Mouse (Mus musculus): Measurements from ENCODE around the gene Mark3. TPM values are rescaled to one million over a fixed set of nuclear protein-coding genes. Genes with fewer than 3 reads are reported as not detected.

Gene Mark3
- polyA plus RNA-seq, 1 experiment from 2014 or later: 25.8 TPM

- DNase-seq (ENCODE audit: low spot score) (no peak), ATAC-seq (no peak)
- Histone ChIP-seq H3K9ac (replicated peaks; ENCODE audit: low read depth) (no peak overlapping the region), H3K36me3 (ENCODE audit: insufficient read depth, low read length) (peaks cover 28% of the 10 kb centered on the region), H3K4me3 (ENCODE audit: low read depth, low read length) (no peak overlapping the region), H3K27ac (ENCODE audit: low read length) (no peak overlapping the region), H3K4me2 (replicated peaks; ENCODE audit: low read depth, low read length) (no peak overlapping the region), H3K27me3 (replicated peaks; ENCODE audit: insufficient read depth, low read length) (no peaks in the 10 kb centered on the region), H3K4me1 (ENCODE audit: insufficient read depth, low read depth, low read length) (no peaks in the 10 kb centered on the region), H3K9me3 (ENCODE audit: low read length) (no peaks in the 10 kb centered on the region)
- 66% methylated on average over 5 of the region's 5 CpGs for WGBS
- no peak for TF ChIP-seq CTCF (IDR thresholded peaks at IDR 0.05)
- no peak for TF ChIP-seq EP300 (IDR thresholded peaks at IDR 0.05)
Observed at GRCm38 (mm10) chr12:111599640-111600039, 25.3 kb downstream of the Mark3 start.

DNA sequence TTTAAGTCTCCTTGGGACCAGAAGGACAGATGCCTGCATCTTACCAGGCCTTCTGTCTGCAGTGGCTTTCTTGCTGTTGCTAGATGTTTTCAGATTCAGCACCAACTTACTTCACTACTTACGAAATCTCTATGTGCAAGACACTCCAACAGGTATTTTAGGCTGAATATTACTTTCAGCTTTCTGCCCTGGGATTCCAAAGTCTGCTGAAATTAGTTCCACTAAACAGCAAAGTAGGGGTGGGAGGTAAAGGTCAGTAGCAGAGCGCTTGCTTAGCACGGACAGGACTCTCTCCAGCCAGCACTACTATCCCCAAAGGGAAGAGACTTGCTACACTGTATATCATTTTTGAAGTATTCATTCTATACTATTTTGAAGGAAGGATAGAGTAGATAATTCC is 29.5 kb downstream of the Mark3 start:
- TF ChIP-seq EP300 (IDR thresholded peaks at IDR 0.05) (no peak), CTCF (IDR thresholded peaks at IDR 0.05) (no peak)
- no peak overlapping the region for H3K4me3 ChIP-seq (ENCODE audit: low read depth, low read length)
- no peak overlapping the region for H3K4me2 ChIP-seq (replicated peaks; ENCODE audit: low read depth, low read length)
- H3K4me1 ChIP-seq (ENCODE audit: insufficient read depth, low read depth, low read length): no peaks in the 10 kb centered on the region
- no peak overlapping the region for H3K27ac ChIP-seq (ENCODE audit: low read length)
- no peaks in the 10 kb centered on the region for H3K27me3 ChIP-seq (replicated peaks; ENCODE audit: insufficient read depth, low read length)
- WGBS: 88% methylated on average over 3 of the region's 3 CpGs
- no peak for ATAC-seq
- no peak for DNase-seq (ENCODE audit: low spot score)
- no peaks in the 10 kb centered on the region for H3K9me3 ChIP-seq (ENCODE audit: low read length)
- no peak overlapping the region for H3K9ac ChIP-seq (replicated peaks; ENCODE audit: low read depth)
- H3K36me3 ChIP-seq (ENCODE audit: insufficient read depth, low read length): peaks cover 19% of the 10 kb centered on the region

DNA sequence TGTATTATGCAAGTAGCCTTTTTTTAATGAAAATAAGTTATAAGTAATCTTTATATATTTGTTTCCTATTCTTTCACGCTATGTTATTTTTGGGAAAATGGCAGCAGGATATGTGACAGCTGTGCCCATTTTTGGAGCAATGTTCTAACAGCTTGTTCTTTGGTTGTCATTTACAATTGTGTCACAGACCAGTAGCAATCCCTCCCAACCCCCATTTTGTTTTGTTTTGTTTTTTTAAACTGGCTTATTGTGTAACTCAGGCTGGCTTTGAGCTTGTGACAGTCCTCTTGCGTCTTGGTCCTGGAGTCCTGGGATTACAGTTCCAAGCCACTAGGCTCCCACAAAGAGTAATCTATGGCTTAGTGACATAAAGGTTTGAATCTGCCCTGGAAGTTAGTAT is 31.3 kb downstream of the Mark3 start:
- Histone ChIP-seq H3K36me3 (ENCODE audit: insufficient read depth, low read length) (peaks cover 11% of the 10 kb centered on the region; the same call in 1 of the 2 replicates), H3K4me1 (ENCODE audit: insufficient read depth, low read depth, low read length) (no peaks in the 10 kb centered on the region), H3K9ac (replicated peaks; ENCODE audit: low read depth) (no peak overlapping the region), H3K4me2 (replicated peaks; ENCODE audit: low read depth, low read length) (no peak overlapping the region), H3K27ac (ENCODE audit: low read length) (no peak overlapping the region), H3K9me3 (ENCODE audit: low read length) (no peaks in the 10 kb centered on the region), H3K27me3 (replicated peaks; ENCODE audit: insufficient read depth, low read length) (no peaks in the 10 kb centered on the region), H3K4me3 (ENCODE audit: low read depth, low read length) (no peak overlapping the region)
- ATAC-seq (peak; percentile 57), DNase-seq (ENCODE audit: low spot score) (peak; percentile 71)
- 69% methylated on average over 2 of the region's 2 CpGs for WGBS
- TF ChIP-seq CTCF (IDR thresholded peaks at IDR 0.05): no peak
- no peak for TF ChIP-seq EP300 (IDR thresholded peaks at IDR 0.05)

DNA sequence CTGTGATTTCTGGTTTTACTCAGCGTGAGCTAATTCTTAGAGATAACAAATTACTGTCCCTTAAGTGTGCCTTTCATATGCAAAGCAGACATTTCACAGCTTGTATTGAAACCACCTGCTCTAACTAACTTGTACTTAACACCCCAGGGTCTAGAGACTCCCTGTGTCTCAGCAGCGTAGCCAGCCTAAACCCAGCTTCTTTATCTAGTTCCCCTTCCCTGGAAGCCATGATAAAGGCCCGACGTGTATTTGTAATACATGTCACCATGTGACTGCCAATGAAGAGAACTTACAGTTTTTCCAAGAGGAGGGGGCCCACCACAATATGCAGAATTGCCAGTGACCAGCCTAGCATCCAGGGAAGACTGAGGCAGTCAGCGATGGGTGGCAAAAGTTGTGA is 33.7 kb downstream of the Mark3 start:
- no peak for ATAC-seq
- no peak overlapping the region for H3K4me3 ChIP-seq (ENCODE audit: low read depth, low read length)
- H3K27me3 ChIP-seq (replicated peaks; ENCODE audit: insufficient read depth, low read length): no peaks in the 10 kb centered on the region
- no peak for TF ChIP-seq EP300 (IDR thresholded peaks at IDR 0.05)
- TF ChIP-seq CTCF (IDR thresholded peaks at IDR 0.05): no peak
- WGBS: 54% methylated on average over 5 of the region's 5 CpGs
- H3K4me2 ChIP-seq (replicated peaks; ENCODE audit: low read depth, low read length): no peak overlapping the region
- no peak overlapping the region for H3K27ac ChIP-seq (ENCODE audit: low read length)
- no peaks in the 10 kb centered on the region for H3K4me1 ChIP-seq (ENCODE audit: insufficient read depth, low read depth, low read length)
- DNase-seq (ENCODE audit: low spot score): no peak
- H3K36me3 ChIP-seq (ENCODE audit: insufficient read depth, low read length): peaks cover 11% of the 10 kb centered on the region; the same call in 1 of the 2 replicates
- H3K9me3 ChIP-seq (ENCODE audit: low read length): no peaks in the 10 kb centered on the region
- H3K9ac ChIP-seq (replicated peaks; ENCODE audit: low read depth): no peak overlapping the region

- Histone ChIP-seq H3K27ac (ENCODE audit: low read length) (no peak overlapping the region), H3K9ac (replicated peaks; ENCODE audit: low read depth) (no peak overlapping the region), H3K36me3 (ENCODE audit: insufficient read depth, low read length) (no peaks in the 10 kb centered on the region; the same call in 1 of the 2 replicates), H3K4me1 (ENCODE audit: insufficient read depth, low read depth, low read length) (no peaks in the 10 kb centered on the region), H3K4me3 (ENCODE audit: low read depth, low read length) (no peak overlapping the region), H3K9me3 (ENCODE audit: low read length) (no peaks in the 10 kb centered on the region), H3K4me2 (replicated peaks; ENCODE audit: low read depth, low read length) (no peak overlapping the region), H3K27me3 (replicated peaks; ENCODE audit: insufficient read depth, low read length) (no peaks in the 10 kb centered on the region)
- no peak for DNase-seq (ENCODE audit: low spot score)
- no peak for ATAC-seq
- no peak for TF ChIP-seq CTCF (IDR thresholded peaks at IDR 0.05)
- no peak for TF ChIP-seq EP300 (IDR thresholded peaks at IDR 0.05)
- WGBS: 89% methylated on average over 5 of the region's 5 CpGs
Observed at GRCm38 (mm10) chr12:111614475-111615141, 40.3 kb downstream of the Mark3 start.

GRCm38 (mm10) chr12:111618266-111618665 is 43.9 kb downstream of the Mark3 start:
- H3K36me3 ChIP-seq (ENCODE audit: insufficient read depth, low read length): peaks cover 18% of the 10 kb centered on the region
- H3K4me3 ChIP-seq (ENCODE audit: low read depth, low read length): no peak overlapping the region
- no peaks in the 10 kb centered on the region for H3K9me3 ChIP-seq (ENCODE audit: low read length)
- no peak overlapping the region for H3K27ac ChIP-seq (ENCODE audit: low read length)
- no peak overlapping the region for H3K9ac ChIP-seq (replicated peaks; ENCODE audit: low read depth)
- DNase-seq (ENCODE audit: low spot score) (no peak), ATAC-seq (no peak)
- no peak overlapping the region for H3K4me2 ChIP-seq (replicated peaks; ENCODE audit: low read depth, low read length)
- no peaks in the 10 kb centered on the region for H3K4me1 ChIP-seq (ENCODE audit: insufficient read depth, low read depth, low read length)
- no peak for TF ChIP-seq EP300 (IDR thresholded peaks at IDR 0.05)
- TF ChIP-seq CTCF (IDR thresholded peaks at IDR 0.05): no peak
- no peaks in the 10 kb centered on the region for H3K27me3 ChIP-seq (replicated peaks; ENCODE audit: insufficient read depth, low read length)
- WGBS: 88% methylated on average over 7 of the region's 7 CpGs
